Mouse (Mus musculus) frontal cortex, postnatal 10 days (tissue): ENCODE measurements at regions not wholly inside any gene's neighbourhood (a gene's known extent, or its start where the extent isn't known, plus 50 kb on each side); places are given as distances from the start of the nearest gene placed in this dataset.

ENCODE experiments used
- DNase-seq, 2 experiments: peaks; one replicate each; pipeline ENCODE4 v3.0.0; 2022; ENCODE audit warnings: low spot score in 2 of 2, mixed read lengths in 1 of 2

DNA sequence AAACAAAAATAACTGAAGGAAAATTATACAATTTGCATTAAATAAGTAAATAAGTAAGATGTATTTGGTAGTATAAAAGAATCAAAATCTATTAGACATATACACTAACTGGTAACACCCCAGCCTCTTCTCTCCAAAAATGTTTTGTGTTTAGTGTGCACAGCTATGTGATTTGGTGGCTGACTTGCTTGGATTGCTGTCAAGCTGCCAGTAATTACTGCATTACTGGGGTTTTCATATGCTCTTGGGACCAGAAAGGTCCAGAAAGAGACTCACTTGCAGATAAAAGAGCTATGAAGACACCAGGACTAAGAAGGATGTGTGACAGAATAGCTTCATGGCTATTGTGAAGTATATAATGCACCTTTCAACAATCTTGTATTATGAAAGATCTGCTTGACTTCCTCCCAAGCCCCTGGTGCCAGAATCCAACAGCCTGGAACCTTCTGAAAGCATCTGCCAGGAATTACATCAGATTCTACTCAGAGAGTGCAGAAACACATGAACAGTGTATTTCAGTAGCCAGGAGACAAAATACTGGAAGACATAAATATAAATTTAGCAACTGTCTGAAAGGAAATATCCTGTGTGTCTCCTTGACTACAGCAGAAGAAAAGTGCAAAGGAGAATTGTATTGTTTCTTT, 5132.6 kb downstream of the 9330182O14Rik start:
- DNase-seq, result peak; percentile 4 to 5

GRCm38 (mm10) chr15:45273677-45274076, 5139.5 kb downstream of the 9330182O14Rik start:
- no peak for DNase-seq

GRCm38 (mm10) chr15:45321628-45322027, 5187.5 kb downstream of the 9330182O14Rik start:
- no peak for DNase-seq

GRCm38 (mm10) chr15:45350496-45350895, 5216.3 kb downstream of the 9330182O14Rik start:
- DNase-seq, result no peak
